Mouse (Mus musculus) midbrain, embryonic 11.5 days (tissue): ENCODE data around the gene Slc9b2. TPM values are rescaled to one million over a fixed set of nuclear protein-coding genes. Genes with fewer than 3 reads are reported as not detected.

ENCODE experiments used
- ATAC-seq: fragments of 200-750 bp; cut with Nextera tagmentation; 2 replicates; pipeline ENCODE4 v1.8.0; 2017; ENCODE audit warnings: moderate TSS enrichment, moderate library complexity; ENCODE audit not compliant: low FRiP score
- DNase-seq: peaks from one replicate; pipeline ENCODE4 v3.0.0; 2015; ENCODE audit warnings: low spot score; ENCODE audit errors: missing footprints
- H3K27ac ChIP-seq: fragments of 300-500 bp; sonication (generic); 2 replicates; pipeline ENCODE4 v1.5.1; 2014; ENCODE audit warnings: low read depth, low read length
- H3K27me3 ChIP-seq: fragments of 300-500 bp; sonication (generic); 2 replicates; pipeline ENCODE4 v1.6.1; 2014; ENCODE audit warnings: mild to moderate bottlenecking, low read length, moderate library complexity, mixed read lengths; ENCODE audit not compliant: control insufficient read depth, insufficient read depth
- H3K36me3 ChIP-seq: fragments of 300-500 bp; sonication (generic); 2 replicates; pipeline ENCODE4 v1.6.1; 2014; ENCODE audit warnings: mild to moderate bottlenecking, low read length, moderate library complexity, mixed read lengths; ENCODE audit not compliant: control insufficient read depth, insufficient read depth
- H3K4me1 ChIP-seq: fragments of 300-500 bp; sonication (generic); 2 replicates; pipeline ENCODE4 v1.6.1; 2014; ENCODE audit warnings: low read length; ENCODE audit not compliant: control insufficient read depth, insufficient read depth
- H3K4me2 ChIP-seq: fragments of 300-500 bp; sonication (generic); 2 replicates; pipeline ENCODE4 v1.6.1; 2014; ENCODE audit warnings: mild to moderate bottlenecking, moderate library complexity
- H3K4me3 ChIP-seq: fragments of 300-500 bp; sonication (generic); 2 replicates; pipeline ENCODE4 v1.5.1; 2014; ENCODE audit warnings: low read depth, low read length
- H3K9ac ChIP-seq: fragments of 300-500 bp; sonication (generic); 2 replicates; pipeline ENCODE4 v1.6.1; 2014; ENCODE audit warnings: low read length
- H3K9me3 ChIP-seq: fragments of 300-500 bp; sonication (generic); 2 replicates; pipeline ENCODE4 v1.6.1; 2016; ENCODE audit warnings: low read length; ENCODE audit not compliant: control insufficient read depth
- WGBS: fragments of 180-500 bp; shearing (Covaris S2); extraction: QIAGEN DNeasy Blood & Tissue Kit; methylation state at CpG from one replicate; pipeline ENCODE4 v1.1.7; 2014; 5-methylcytosine and 5-hydroxymethylcytosine counted together
- polyA plus RNA-seq: library from polyadenylated mRNA; unstranded; fragments of >200 nt; fragmentation: Nextera tagmentation; extraction: Ambion mirVana; gene quantifications from 2 replicates; pipeline ENCODE4 v1.2.1, GENCODE M21; 2014

Slc9b2 gene
- polyA plus RNA-seq, 1 experiment from 2014 or later = 1.3 TPM

DNA sequence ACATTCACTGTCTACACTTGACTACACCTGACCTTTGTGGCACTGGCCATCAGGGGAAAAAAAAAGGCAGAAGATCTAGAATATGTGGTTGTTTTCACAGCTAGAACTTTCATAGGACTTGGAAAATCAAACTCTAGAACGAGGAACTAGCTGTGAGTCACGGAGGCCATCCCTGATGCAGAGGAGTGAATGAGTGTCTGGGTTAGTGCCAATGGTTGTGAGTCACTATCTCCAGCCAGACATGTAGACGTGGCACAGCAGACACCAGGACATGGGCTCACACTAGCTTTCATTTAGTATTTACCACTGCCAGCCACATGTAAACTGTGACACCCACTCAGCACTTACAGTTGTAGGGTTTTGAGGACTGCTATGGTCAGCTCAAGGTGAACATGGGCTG is 8.9 kb upstream of the Slc9b2 start:
- Histone ChIP-seq H3K9me3 (no peaks in the 10 kb centered on the region), H3K4me3 (no peak overlapping the region), H3K4me2 (no peak overlapping the region), H3K4me1 (peaks cover 4% of the 10 kb centered on the region), H3K36me3 (no peaks in the 10 kb centered on the region), H3K27me3 (no peaks in the 10 kb centered on the region), H3K27ac (no peak overlapping the region), H3K9ac (no peak overlapping the region)
- ATAC-seq (no peak), DNase-seq (no peak)
- 87% methylated on average over 3 of the region's 3 CpGs for WGBS

DNA sequence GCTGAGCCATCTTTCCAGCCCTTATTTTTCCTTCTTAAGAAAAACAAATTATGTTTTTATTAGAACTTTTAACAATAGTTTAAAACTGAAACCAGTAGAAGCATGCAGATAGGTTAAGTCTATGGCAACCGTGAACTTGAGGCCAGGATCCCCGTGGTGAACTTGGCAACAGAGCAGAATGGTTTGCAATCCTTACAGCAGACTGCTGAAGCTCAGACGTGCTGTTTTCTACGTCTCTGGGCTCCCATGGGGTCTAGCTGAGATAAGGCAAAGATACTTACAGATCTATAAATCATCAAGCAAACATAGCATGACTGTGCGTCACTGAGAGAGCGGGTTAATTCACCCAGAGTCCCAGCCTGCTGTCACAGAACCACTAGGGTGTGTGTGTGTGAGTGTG is 7.4 kb upstream of the Slc9b2 start:
- WGBS = 73% methylated on average over 6 of the region's 6 CpGs
- H3K9ac ChIP-seq = no peak overlapping the region
- ATAC-seq (no peak), DNase-seq (no peak)
- no peak overlapping the region for H3K27ac ChIP-seq
- H3K9me3 ChIP-seq = no peaks in the 10 kb centered on the region
- no peak overlapping the region for H3K4me2 ChIP-seq
- H3K4me1 ChIP-seq = peaks cover 15% of the 10 kb centered on the region
- H3K36me3 ChIP-seq = no peaks in the 10 kb centered on the region
- H3K27me3 ChIP-seq = no peaks in the 10 kb centered on the region
- no peak overlapping the region for H3K4me3 ChIP-seq

DNA sequence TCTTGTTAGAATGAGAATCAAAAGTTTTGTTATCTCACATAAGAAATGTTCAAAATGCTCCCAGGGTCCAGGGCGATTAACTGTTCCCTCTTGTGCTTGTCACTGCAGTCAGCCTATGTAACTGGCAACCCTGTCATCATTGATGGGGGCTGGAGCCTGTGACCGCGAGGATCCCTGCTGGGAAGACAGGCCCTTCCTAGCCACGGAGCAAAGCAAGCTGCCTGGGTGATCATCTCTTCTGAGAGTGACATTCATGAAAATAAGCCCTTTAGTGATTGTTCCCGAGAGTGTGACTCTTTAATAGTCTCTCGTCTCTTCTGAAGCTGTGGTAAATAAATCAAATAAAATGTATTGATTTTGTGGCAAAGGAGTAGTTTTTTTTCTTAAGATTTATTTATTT is 3.4 kb upstream of the Slc9b2 start:
- no peaks in the 10 kb centered on the region for H3K36me3 ChIP-seq
- no peak overlapping the region for H3K4me3 ChIP-seq
- H3K4me1 ChIP-seq = peaks cover 21% of the 10 kb centered on the region
- DNase-seq = peak; percentile 91
- H3K27me3 ChIP-seq = no peaks in the 10 kb centered on the region; the same call in 1 of the 2 replicates
- 6% methylated on average over 6 of the region's 6 CpGs for WGBS
- H3K9ac ChIP-seq = no peak overlapping the region
- ATAC-seq = peak; percentile 49
- no peak overlapping the region for H3K27ac ChIP-seq
- no peak overlapping the region for H3K4me2 ChIP-seq
- no peaks in the 10 kb centered on the region for H3K9me3 ChIP-seq

DNA sequence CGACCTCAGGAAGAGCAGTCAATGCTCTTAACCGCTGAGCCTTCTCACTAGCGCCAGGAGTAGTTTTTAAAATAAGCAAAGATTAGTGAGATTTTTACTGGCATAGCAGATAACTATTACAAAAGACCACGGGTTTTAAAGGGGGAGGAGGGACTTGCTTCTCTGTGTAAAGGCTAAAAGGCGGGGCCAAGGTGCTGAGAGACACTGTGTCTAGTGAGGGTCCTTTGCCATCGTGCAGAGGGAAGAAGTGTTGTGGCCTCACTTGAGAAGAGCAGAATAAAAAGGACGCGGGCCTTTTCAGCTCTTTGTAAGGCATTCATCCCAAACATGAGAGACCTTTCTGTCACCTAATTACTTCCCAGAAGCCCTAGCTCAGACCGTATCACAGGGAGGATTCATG is 2.9 kb upstream of the Slc9b2 start:
- H3K4me1 ChIP-seq = peaks cover 21% of the 10 kb centered on the region
- WGBS = 7% methylated on average over 9 of the region's 9 CpGs
- no peak overlapping the region for H3K4me3 ChIP-seq
- H3K27me3 ChIP-seq = no peaks in the 10 kb centered on the region; the same call in 1 of the 2 replicates
- ATAC-seq (peak; percentile 55), DNase-seq (peak; percentile 89)
- H3K9me3 ChIP-seq = no peaks in the 10 kb centered on the region
- no peak overlapping the region for H3K4me2 ChIP-seq
- no peaks in the 10 kb centered on the region for H3K36me3 ChIP-seq
- no peak overlapping the region for H3K9ac ChIP-seq
- no peak overlapping the region for H3K27ac ChIP-seq

DNA sequence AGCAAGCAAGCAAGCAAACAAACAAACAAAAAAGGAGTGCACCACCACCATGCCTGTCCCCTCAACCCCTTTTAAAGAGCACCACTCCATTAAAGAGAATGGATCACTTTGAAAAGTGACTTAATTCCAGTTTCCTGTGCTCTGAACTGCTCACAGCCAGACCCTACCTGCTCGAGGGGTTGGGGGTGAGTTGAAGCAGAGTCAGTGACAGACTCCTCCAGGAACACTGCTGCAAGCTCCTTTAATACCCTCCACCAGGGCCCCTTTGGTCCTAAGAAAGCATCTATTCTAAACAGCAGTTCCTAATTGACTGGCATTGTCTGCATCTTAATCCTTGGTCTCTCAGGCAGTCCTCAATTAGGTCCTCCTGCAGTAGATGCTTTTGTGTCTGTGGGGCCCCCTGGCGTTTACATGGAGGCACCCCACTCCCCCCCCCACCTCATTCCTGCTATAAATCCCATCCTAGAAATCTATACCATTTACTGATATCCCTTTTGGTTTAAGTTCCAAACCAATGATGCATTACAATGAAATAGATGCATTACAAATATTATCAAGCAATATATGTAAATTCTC is 5.5 kb downstream of the Slc9b2 start:
- Histone ChIP-seq H3K27me3 (no peaks in the 10 kb centered on the region), H3K4me2 (no peak overlapping the region), H3K4me1 (no peaks in the 10 kb centered on the region), H3K9ac (no peak overlapping the region), H3K4me3 (no peak overlapping the region), H3K9me3 (peaks cover 3% of the 10 kb centered on the region; the same call in 1 of the 2 replicates), H3K27ac (no peak overlapping the region), H3K36me3 (no peaks in the 10 kb centered on the region)
- ATAC-seq = no peak
- DNase-seq = no peak
- 3% methylated on average over 2 of the region's 2 CpGs for WGBS

DNA sequence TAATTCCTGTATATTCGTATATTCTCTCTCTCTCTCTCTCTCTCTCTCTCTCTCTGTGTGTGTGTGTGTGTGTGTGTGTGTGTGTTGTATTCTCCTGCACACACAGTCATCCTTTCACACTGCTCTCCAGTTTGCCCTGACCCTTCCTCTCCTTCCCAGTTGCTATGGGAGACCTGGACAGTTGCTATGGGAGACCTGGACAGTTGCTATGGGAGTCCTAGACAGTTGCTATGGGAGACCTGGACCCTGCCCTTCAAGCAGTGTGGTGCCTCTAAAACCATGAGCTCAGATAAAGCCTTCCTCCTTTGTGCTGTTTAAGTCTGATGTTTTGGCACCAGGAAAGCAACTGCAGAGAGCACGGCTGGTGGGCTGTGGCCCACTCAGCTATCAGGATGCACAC is 6.2 kb downstream of the Slc9b2 start:
- WGBS = 24% methylated on average over 2 of the region's 2 CpGs
- no peak for DNase-seq

DNA sequence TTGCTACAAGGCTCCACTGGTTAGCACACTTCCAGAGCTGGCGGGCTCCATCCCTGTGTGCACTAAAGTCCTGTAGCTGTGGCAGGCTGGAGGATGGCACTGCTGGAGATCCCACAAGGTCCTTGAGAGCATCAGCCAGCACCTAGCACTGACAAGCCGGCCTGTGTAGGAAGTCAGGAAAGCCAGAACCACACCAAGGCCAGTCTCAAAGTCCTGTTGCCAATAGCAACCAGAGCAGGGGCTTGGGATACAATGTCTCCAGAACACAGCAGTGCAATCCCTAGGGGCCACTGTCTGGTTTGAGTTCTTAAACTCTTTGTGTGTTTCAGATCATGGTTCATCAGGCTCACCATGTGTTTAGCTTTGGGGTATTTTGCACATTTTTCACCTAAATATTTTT is 7.3 kb downstream of the Slc9b2 start:
- Histone ChIP-seq H3K4me2 (no peak overlapping the region), H3K9ac (no peak overlapping the region), H3K9me3 (peaks cover 3% of the 10 kb centered on the region; the same call in 1 of the 2 replicates), H3K4me3 (no peak overlapping the region), H3K4me1 (no peaks in the 10 kb centered on the region), H3K27me3 (no peaks in the 10 kb centered on the region), H3K27ac (no peak overlapping the region), H3K36me3 (no peaks in the 10 kb centered on the region)
- DNase-seq = no peak
- ATAC-seq = 0 out of 2 replicates have a peak, but pooled peaks have one; percentile 28
- 64% methylated on average over 2 of the region's 2 CpGs for WGBS

More for the DNA sequence above, 6.2 kb downstream of the Slc9b2 start:
- Histone ChIP-seq H3K9me3 (peaks cover 3% of the 10 kb centered on the region; the same call in 1 of the 2 replicates), H3K4me3 (no peak overlapping the region), H3K9ac (no peak overlapping the region), H3K4me1 (no peaks in the 10 kb centered on the region), H3K36me3 (no peaks in the 10 kb centered on the region), H3K4me2 (no peak overlapping the region), H3K27me3 (no peaks in the 10 kb centered on the region), H3K27ac (no peak overlapping the region)
- peak; percentile 86 for ATAC-seq

DNA sequence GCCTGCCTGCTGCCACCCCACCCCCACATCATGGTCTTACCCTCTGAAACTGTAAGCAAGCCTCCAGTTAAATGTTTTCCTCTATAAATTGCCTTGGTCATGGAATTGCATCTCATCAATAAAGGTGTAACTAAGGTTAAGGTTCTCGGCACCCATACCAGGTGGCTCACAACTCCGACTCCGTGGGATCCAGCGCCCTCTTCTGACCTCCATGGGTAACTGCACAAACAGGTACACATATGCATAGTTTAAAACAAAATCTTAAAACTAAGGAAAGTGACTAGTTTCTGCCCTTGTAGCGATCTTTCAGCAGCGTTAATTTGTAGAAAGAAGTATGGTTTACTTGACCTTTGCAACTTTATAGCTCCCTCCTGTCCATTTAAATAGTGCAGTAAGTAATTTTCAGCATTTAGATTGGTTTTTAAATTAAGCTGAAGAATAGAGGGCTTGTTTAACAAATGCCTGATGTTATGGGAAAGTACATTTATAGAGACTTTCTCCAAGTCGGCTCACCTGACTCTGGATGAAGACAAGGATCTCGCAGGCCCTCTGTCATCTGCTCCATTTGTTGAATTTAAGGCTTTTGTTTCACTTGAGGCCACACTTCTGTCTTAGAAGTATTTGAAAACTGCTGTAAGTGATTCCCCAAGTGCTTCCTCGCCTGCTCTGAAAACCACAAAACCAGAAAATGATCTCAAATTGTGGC is 8.4 kb downstream of the Slc9b2 start:
- no peak overlapping the region for H3K27ac ChIP-seq
- no peaks in the 10 kb centered on the region for H3K4me1 ChIP-seq
- ATAC-seq (no peak), DNase-seq (no peak)
- peaks cover 3% of the 10 kb centered on the region; the same call in 1 of the 2 replicates for H3K9me3 ChIP-seq
- H3K4me2 ChIP-seq = no peak overlapping the region
- H3K9ac ChIP-seq = no peak overlapping the region
- H3K27me3 ChIP-seq = no peaks in the 10 kb centered on the region
- H3K36me3 ChIP-seq = no peaks in the 10 kb centered on the region
- WGBS = 90% methylated on average over 9 of the region's 9 CpGs
- H3K4me3 ChIP-seq = no peak overlapping the region

DNA sequence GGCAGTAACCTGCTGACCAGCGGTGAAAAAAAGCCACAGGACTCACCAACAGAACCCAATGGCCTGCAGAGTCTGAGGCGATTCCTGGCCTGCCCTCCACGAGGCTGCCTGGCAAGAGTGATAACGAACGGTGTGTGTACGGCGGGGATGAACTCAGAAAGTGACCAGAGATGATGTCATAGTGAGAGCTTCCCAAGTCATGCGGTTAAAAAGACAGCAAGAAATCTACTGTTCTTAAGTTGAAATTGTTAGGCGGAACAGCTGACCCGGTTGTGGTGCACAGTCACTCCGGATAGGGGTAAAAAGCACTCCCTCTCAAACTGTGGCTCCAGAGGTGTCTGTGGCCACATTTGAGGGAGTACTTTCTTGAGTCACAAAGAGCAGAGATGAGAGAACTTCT is 10.8 kb downstream of the Slc9b2 start:
- 89% methylated on average over 11 of the region's 11 CpGs for WGBS
- DNase-seq = no peak
- Histone ChIP-seq H3K27me3 (no peaks in the 10 kb centered on the region), H3K36me3 (no peaks in the 10 kb centered on the region), H3K4me3 (no peak overlapping the region), H3K9me3 (peaks cover 3% of the 10 kb centered on the region; the same call in 1 of the 2 replicates), H3K27ac (no peak overlapping the region), H3K9ac (no peak overlapping the region), H3K4me2 (no peak overlapping the region), H3K4me1 (no peaks in the 10 kb centered on the region)
- ATAC-seq = no peak
